In the genomic region with DNA sequence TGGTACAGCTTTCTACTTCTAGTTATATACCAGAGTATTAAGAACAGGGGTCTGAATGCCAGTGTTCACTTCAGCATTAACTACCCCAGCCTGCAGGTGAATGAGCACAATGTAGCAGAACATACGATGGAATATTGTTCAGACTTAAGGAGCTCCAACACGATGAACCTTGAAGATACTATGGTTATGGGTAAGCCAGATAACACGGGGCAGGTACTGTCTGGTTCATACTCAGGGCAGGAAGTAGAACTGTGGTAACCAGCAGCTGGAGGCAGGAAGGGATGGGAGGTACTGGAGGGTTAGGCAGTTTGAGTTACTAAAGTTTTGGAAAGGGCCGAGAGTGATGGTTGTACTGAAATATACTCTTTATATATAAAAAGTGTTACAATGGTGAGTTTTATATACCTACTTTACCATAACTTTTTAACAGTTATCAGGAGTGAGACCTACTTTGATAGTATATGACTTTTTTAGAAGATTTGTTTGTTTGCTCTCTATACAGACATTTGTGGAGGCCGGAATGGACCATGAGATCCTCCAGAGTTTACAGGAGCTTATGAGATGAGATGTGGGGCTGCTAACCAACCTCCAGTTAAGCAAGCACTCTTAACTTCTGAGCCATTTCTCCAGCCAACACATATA, we compare ENCODE assay signal across 2 mouse cellular contexts.
TF ChIP-seq lines count a peak whose summit lies in the region.

No protein-coding gene starts in this region.

TF ChIP-seq in MEL, 35 proteins besides CTCF, POLR2A, EP300 and RAD21:
- TF ChIP-seq POLR2AphosphoS2 (IDR thresholded peaks at IDR 0.05; ENCODE audit: low read length) = no peak
- TF ChIP-seq ZMIZ1 (IDR thresholded peaks at IDR 0.05; ENCODE audit: low read depth, low read length) = no peak
- no peak for TF ChIP-seq MEF2A (IDR thresholded peaks at IDR 0.05; ENCODE audit: extremely low read depth, insufficient replicate concordance, low read depth, low read length, poor library complexity, severe bottlenecking)
- TF ChIP-seq SMC3 (IDR thresholded peaks at IDR 0.05; ENCODE audit: low read depth, low read length) = no peak
- TF ChIP-seq NELFE (IDR thresholded peaks at IDR 0.05; ENCODE audit: low read depth, low read length) = no peak
- peak; percentile 58; the same call in 1 of the 2 replicates for TF ChIP-seq CHD1 (IDR thresholded peaks at IDR 0.05; ENCODE audit: low read depth, low read length)
- peak; percentile 29 for TF ChIP-seq SIN3A (IDR thresholded peaks at IDR 0.05; ENCODE audit: low read length)
- TF ChIP-seq ETS1 (IDR thresholded peaks at IDR 0.05; ENCODE audit: low read depth, low read length) = 0 out of 2 replicates have a peak, but pooled peaks have one; percentile 24

TF ChIP-seq in myocyte, 11 proteins besides CTCF, POLR2A, EP300 and RAD21:
- TF ChIP-seq SRF (IDR thresholded peaks at IDR 0.05; ENCODE audit: control insufficient read depth, insufficient read length, low read depth) (no peak), MYOD1 (IDR thresholded peaks at IDR 0.05; ENCODE audit: control insufficient read depth in 1 of 3, insufficient read length in 2 of 3, low read depth in 2 of 3) (no peak), USF1 (IDR thresholded peaks at IDR 0.05; ENCODE audit: low read depth) (no peak), TCF12 (IDR thresholded peaks at IDR 0.05; ENCODE audit: insufficient read depth, poor library complexity, severe bottlenecking) (no peak), TCF3 (IDR thresholded peaks at IDR 0.05; ENCODE audit: insufficient read length, low read depth) (no peak), MYOG (IDR thresholded peaks at IDR 0.05; ENCODE audit: control insufficient read depth in 1 of 3, insufficient read depth in 1 of 3, insufficient read length in 2 of 3, low read depth in 2 of 3) (no peak), MAX (IDR thresholded peaks at IDR 0.05; ENCODE audit: low read depth) (no peak), CEBPB (IDR thresholded peaks at IDR 0.05; ENCODE audit: insufficient read depth, poor library complexity, severe bottlenecking) (no peak), REST (IDR thresholded peaks at IDR 0.05; ENCODE audit: insufficient read depth, insufficient read length) (no peak), POLR2AphosphoS2 (IDR thresholded peaks at IDR 0.05; ENCODE audit: insufficient read length, low read depth) (no peak), E2F4 (IDR thresholded peaks at IDR 0.05; ENCODE audit: insufficient read depth) (no peak)
TF ChIP-seq in myocyte: peak in this region for 0.
